Mouse (Mus musculus) frontal cortex, postnatal 14 days (tissue): ENCODE data around the gene Il15ra.

Source experiments
- DNase-seq, 2 experiments: peaks; one replicate each; pipeline ENCODE4 v3.0.0; 2022; ENCODE audit warnings: low spot score in 2 of 2

The Il15ra gene

DNA sequence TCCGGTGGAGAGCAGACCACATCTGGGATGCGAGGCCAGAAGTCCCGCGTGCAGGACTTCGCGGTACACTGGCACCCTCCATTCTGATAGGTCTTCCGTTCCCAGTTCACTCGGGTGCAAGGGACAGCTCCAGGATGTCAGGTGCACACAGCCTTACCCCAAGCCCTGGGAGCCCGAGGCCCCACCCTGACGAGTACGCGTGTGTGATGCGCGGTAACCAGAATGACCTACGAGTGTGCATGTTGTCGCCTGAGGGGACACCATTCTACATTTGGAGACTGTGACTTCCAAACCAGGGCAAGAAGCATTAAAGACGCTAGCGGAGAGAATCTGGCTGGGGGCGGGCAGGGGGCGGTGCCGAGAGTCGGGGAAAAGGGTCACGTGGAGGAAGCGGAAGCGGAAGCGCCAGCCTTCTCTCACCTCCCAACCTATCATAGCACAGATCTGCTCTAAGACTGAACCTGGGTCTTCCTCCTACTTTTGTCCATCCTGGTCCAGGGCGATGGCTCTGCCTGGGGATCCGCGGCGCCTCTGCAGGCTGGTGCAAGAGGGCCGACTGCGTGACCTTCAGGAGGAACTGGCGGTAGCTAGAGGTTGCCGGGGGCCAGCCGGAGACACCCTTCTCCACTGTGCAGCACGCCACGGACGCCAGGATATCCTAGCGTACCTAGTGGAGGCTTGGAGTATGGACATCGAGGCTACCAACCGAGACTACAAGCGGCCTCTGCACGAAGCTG, 73.2 kb downstream of the Il15ra start:
- DNase-seq = peak; percentile 75 to 76
